Mouse (Mus musculus) lung, embryonic 16.5 days (tissue): Measurements from ENCODE around the gene Cebpa. TPM values are rescaled to one million over a fixed set of nuclear protein-coding genes. Genes with fewer than 3 reads are reported as not detected.

ENCODE experiments used
- ATAC-seq: fragments of 200-750 bp; cut with Nextera tagmentation; 2 replicates; pipeline ENCODE4 v1.8.0; 2017; ENCODE audit warnings: low read depth, mild to moderate bottlenecking, moderate library complexity
- H3K27ac ChIP-seq: fragments of 300-500 bp; sonication (generic); 2 replicates; pipeline ENCODE4 v1.5.1; 2014; ENCODE audit warnings: mild to moderate bottlenecking, control low read depth, low read length
- H3K27me3 ChIP-seq: fragments of 300-500 bp; sonication (generic); 2 replicates; pipeline ENCODE4 v1.6.1; 2014; ENCODE audit warnings: low read depth, low read length, mixed read lengths; ENCODE audit not compliant: control insufficient read depth, insufficient read depth
- H3K36me3 ChIP-seq: fragments of 300-500 bp; sonication (generic); 2 replicates; pipeline ENCODE4 v1.6.1; 2014; ENCODE audit warnings: low read length; ENCODE audit not compliant: control insufficient read depth, insufficient read depth
- H3K4me1 ChIP-seq: fragments of 300-500 bp; sonication (generic); replicated peaks from 2 replicates; pipeline ENCODE4 v1.6.1; 2014; ENCODE audit warnings: low read length, mixed read lengths; ENCODE audit not compliant: control insufficient read depth, insufficient read depth
- H3K4me2 ChIP-seq: fragments of 300-500 bp; sonication (generic); 2 replicates; pipeline ENCODE4 v1.6.1; 2014; ENCODE audit warnings: low read depth, low read length, control low read depth
- H3K4me3 ChIP-seq: fragments of 300-500 bp; sonication (generic); 2 replicates; pipeline ENCODE4 v1.5.1; 2014; ENCODE audit warnings: mild to moderate bottlenecking, low read length, control low read depth
- H3K9ac ChIP-seq: fragments of 300-500 bp; sonication (generic); 2 replicates; pipeline ENCODE4 v1.6.1; 2014; ENCODE audit warnings: low read length, control low read depth
- H3K9me3 ChIP-seq: fragments of 300-500 bp; sonication (generic); 2 replicates; pipeline ENCODE4 v1.6.1; 2016; ENCODE audit warnings: low read length; ENCODE audit not compliant: control insufficient read depth
- WGBS: fragments of 180-500 bp; shearing (Covaris S2); extraction: QIAGEN DNeasy Blood & Tissue Kit; methylation state at CpG from one replicate; pipeline ENCODE4 v1.1.7; 2014; 5-methylcytosine and 5-hydroxymethylcytosine counted together
- polyA plus RNA-seq: library from polyadenylated mRNA; unstranded; fragments of >200 nt; fragmentation: Nextera tagmentation; extraction: Ambion mirVana; gene quantifications from 2 replicates; pipeline ENCODE4 v1.2.1, GENCODE M21; 2015

Cebpa gene
- 7.5 and 9.4 TPM in 2 replicates for polyA plus RNA-seq

DNA sequence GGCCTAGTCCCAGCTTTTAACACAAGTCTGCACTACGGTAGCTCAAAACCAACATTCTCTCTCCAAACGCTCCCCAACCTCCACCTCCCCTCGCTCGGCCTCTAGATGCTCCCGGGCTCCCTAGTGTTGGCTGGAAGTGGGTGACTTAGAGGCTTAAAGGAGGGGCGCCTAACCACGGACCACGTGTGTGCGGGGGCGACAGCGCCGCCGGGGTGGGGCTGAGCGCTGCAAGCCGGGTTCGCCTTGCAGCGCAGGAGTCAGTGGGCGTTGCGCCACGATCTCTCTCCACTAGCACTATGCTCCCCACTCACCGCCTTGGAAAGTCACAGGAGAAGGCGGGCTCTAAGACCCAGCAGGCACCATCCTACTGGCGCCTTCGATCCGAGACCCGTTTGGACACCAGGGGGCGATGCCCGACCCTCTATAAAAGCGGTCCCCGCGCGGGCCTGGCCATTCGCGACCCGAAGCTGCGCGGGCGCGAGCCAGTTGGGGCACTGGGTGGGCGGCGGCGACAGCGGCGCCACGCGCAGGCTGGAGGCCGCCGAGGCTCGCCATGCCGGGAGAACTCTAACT lies at the start of gene Cebpa:
Cebpa (plus strand) TSS at position 453 of the 573 bp plus-strand sequence.
- H3K4me2 ChIP-seq, result peak within 1 kb of the TSS; percentile 97
- H3K9me3 ChIP-seq, result no peaks in the 10 kb centered on the region
- peak; percentile 91 for ATAC-seq
- no peaks in the 10 kb centered on the region for H3K36me3 ChIP-seq
- under 1% methylated on average over 46 of the region's 50 CpGs for WGBS
- peak within 1 kb of the TSS; percentile 74 for H3K4me3 ChIP-seq
- peaks cover 30% of the 10 kb centered on the region for H3K4me1 ChIP-seq
- peak within 1 kb of the TSS; percentile 91 for H3K27ac ChIP-seq
- peaks cover 10% of the 10 kb centered on the region for H3K27me3 ChIP-seq
- peak within 1 kb of the TSS; percentile 79 for H3K9ac ChIP-seq

DNA sequence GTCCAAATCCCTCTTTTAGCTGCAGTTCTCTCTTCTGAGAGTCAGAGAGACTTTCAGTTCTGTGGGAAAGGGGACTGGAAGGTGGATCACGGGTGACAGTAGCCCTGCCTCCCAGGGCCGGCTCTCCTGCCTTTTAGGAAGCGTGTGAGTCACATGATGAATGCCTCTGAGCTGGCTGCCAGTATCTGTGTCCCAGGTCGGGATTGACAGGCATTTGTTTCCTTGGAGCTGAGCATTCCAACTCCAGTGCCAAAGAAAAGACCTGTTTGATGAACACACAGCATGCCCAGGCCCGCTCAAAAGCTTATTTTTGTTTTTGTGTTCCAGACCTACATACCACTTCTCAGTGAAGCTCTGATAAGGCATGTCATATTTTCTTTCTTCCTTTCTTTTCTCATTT lies 42.4 kb upstream of the Cebpa start:
- 38% methylated on average over 5 of the region's 5 CpGs for WGBS
- ATAC-seq, result no peak
- H3K9ac ChIP-seq, result no peak overlapping the region
- no peak overlapping the region for H3K27ac ChIP-seq
- no peak overlapping the region for H3K4me3 ChIP-seq
- H3K36me3 ChIP-seq, result no peaks in the 10 kb centered on the region
- H3K27me3 ChIP-seq, result no peaks in the 10 kb centered on the region
- H3K9me3 ChIP-seq, result no peaks in the 10 kb centered on the region
- H3K4me2 ChIP-seq, result no peak overlapping the region
- H3K4me1 ChIP-seq, result no peaks in the 10 kb centered on the region

DNA sequence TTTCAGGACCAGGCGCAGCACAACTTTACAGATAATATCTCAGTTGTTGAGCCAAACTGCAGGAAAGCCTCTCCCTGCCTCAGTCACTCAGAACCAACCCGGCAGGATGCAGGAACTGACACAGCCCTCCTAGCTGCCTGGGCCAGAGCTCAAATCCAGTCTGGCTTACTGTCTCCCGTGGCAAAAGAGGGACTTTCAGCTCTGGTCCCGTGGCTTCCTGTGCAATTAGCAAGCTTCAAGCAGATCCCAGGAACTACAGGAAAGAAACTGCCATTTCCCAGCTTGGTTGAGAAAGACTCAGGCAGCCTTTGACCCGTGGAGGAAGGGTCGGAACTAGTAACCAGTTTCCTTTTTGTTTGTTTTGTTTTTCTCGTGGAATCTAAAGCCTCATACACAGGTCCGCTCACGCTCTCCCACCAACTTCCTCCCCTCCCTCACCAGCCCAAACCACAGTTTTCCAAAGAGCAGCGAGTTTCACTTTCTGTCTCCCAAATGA lies 38.2 kb upstream of the Cebpa start:
- H3K27me3 ChIP-seq, result no peaks in the 10 kb centered on the region
- peak overlapping the region; percentile 14 for H3K4me3 ChIP-seq
- no peaks in the 10 kb centered on the region for H3K4me1 ChIP-seq
- no peaks in the 10 kb centered on the region for H3K9me3 ChIP-seq
- no peaks in the 10 kb centered on the region for H3K36me3 ChIP-seq
- WGBS, result 15% methylated on average over 10 of the region's 10 CpGs
- ATAC-seq, result peak; percentile 45; the same call in 1 of the 2 replicates
- H3K27ac ChIP-seq, result peak overlapping the region; percentile 56
- peak overlapping the region; percentile 22 for H3K4me2 ChIP-seq
- H3K9ac ChIP-seq, result peak overlapping the region; percentile 46

DNA sequence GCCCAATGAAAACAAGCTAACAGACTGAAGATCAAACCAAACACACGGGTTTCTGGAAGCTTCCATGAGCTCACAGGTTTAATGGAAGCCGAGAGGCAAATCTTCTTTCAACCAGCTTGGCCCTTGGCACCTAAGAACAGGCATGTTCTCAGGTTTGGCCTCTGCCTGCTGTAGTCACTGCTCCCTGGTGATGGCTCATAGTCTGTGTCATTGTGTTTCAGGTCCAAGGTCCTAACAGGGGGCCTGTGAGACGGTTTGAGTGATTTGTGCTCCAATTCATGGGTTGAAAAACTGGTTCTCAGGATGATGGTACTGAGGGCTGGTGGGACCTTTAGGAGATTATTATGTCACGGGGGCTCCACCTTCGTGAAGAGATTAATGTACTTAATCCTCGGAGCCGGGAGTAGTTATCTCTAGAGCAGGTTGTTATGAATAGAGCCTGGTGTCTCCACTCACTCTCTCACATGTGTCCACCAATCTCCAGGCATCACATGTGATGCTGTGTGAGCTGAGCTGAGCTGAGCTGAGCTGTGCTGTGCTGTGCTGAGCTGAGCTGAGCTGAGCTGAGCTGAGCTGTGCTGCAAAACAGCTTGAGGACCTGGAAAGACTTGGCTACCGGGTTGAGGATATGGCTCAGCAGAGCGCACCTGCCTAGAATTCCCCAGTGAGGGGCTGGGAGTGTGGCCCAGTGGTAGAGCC lies 37.5 kb upstream of the Cebpa start:
- Histone ChIP-seq H3K27me3 (no peaks in the 10 kb centered on the region), H3K4me1 (peaks cover 6% of the 10 kb centered on the region; the same call in 1 of the 2 replicates), H3K9ac (no peak overlapping the region), H3K36me3 (no peaks in the 10 kb centered on the region), H3K9me3 (no peaks in the 10 kb centered on the region), H3K4me2 (peak overlapping the region; percentile 22), H3K4me3 (0 out of 2 replicates have a peak overlapping the region, but pooled peaks have one; percentile 14), H3K27ac (peak overlapping the region; percentile 56)
- WGBS, result 62% methylated on average over 9 of the region's 9 CpGs
- ATAC-seq, result no peak

DNA sequence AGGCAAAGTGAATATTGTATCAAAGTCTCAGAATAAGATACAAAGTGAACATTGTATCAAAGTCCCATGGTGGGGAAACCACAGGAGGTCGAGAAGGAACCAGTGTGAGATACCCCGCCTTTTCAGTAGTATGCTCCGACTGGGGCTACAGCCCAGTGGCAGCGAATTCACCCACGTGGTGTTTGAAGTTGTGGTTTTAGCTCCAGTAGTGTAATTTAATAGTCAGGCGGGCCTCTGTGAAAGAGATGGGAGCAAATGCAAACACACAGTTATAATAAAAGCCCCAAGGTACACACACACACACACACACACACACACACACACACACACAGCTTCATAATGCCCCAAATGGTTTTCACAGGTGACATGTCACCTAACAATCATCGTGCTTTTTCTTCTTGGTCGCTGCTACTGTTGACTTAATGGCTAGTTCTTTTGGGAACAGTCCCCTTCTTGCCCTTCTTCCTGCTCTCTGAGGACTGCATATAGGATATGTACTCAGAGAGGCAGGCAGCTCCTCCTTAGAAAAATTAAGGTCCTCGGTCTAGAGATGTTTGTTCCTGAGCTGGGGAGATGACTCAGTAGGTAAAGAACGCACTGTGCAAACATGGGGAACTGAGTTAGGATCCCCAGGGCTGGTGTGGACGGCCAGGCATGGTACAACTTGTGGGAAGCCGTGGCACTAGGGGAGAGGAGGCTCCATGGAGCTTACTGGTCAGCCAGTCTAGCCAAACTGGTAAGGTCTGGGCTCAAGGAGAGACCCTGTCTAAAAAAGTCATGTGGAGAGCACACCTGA lies 34.3 kb upstream of the Cebpa start:
- H3K27me3 ChIP-seq, result no peaks in the 10 kb centered on the region
- H3K4me1 ChIP-seq, result peaks cover 8% of the 10 kb centered on the region; the same call in 1 of the 2 replicates
- H3K4me3 ChIP-seq, result no peak overlapping the region
- no peak overlapping the region for H3K4me2 ChIP-seq
- no peak overlapping the region for H3K9ac ChIP-seq
- ATAC-seq, result peak; percentile 77
- peak overlapping the region; percentile 6; the same call in 1 of the 2 replicates for H3K27ac ChIP-seq
- no peaks in the 10 kb centered on the region for H3K9me3 ChIP-seq
- H3K36me3 ChIP-seq, result no peaks in the 10 kb centered on the region
- WGBS, result 52% methylated on average over 12 of the region's 12 CpGs

DNA sequence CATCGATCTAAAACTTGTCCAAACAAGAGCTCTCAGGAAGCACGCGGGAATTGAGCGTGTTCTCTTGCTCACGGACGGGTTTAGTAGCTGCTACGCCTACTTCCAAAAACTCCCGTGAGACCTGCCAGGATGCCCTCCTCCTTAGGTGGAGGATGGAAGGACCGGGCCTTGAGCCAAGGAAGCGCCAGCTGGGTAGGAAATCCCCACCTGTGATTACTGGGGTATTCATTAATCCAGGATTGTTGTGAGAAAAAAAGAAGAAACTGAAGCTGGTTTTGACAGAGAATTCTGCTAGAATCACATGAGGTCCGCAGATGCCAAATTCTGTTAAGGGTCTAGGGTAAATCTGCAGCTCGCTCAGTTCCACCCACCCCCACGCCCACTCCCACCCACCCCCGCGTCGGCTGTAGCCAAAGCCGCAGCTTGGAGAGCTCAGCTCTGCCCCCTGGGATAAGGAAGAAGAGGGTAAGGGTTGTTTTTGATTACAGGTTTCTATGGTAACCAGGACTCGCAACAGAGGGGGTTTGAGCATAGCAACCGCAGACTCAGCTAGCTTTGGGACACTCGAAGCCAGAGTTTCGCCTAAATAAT lies 32.7 kb upstream of the Cebpa start:
- H3K27ac ChIP-seq, result no peak overlapping the region
- ATAC-seq, result peak; percentile 48; the same call in 1 of the 2 replicates
- H3K27me3 ChIP-seq, result no peaks in the 10 kb centered on the region
- H3K9ac ChIP-seq, result peak overlapping the region; percentile 32
- H3K4me1 ChIP-seq, result peaks cover 8% of the 10 kb centered on the region; the same call in 1 of the 2 replicates
- H3K4me2 ChIP-seq, result peak overlapping the region; percentile 53
- no peaks in the 10 kb centered on the region for H3K9me3 ChIP-seq
- 1% methylated on average over 21 of the region's 21 CpGs for WGBS
- H3K36me3 ChIP-seq, result no peaks in the 10 kb centered on the region
- H3K4me3 ChIP-seq, result peak overlapping the region; percentile 31

DNA sequence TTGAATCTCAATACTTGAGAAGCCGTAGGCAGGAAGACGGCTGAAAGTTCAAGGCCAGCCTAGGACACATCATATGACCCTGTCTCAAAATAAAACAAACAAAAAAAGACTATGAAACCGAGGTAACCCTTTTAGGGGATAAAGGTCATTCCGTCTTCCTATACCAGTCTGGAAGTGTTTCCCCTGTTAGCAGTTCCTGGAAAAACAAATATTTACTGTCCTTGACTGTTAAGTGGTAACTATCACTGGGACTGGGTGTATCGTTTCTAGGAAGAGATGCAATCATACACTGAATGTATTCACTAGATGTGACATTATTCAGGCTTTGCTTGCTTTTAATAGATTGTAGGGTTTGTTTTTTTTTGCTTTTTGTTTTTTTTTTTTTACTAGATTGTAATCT lies 28.5 kb upstream of the Cebpa start:
- 49% methylated on average over 5 of the region's 5 CpGs for whole genome bisulfite sequencing
- H3K4me2 ChIP-seq, result no peak overlapping the region
- peaks cover 8% of the 10 kb centered on the region; the same call in 1 of the 2 replicates for H3K4me1 ChIP-seq

DNA sequence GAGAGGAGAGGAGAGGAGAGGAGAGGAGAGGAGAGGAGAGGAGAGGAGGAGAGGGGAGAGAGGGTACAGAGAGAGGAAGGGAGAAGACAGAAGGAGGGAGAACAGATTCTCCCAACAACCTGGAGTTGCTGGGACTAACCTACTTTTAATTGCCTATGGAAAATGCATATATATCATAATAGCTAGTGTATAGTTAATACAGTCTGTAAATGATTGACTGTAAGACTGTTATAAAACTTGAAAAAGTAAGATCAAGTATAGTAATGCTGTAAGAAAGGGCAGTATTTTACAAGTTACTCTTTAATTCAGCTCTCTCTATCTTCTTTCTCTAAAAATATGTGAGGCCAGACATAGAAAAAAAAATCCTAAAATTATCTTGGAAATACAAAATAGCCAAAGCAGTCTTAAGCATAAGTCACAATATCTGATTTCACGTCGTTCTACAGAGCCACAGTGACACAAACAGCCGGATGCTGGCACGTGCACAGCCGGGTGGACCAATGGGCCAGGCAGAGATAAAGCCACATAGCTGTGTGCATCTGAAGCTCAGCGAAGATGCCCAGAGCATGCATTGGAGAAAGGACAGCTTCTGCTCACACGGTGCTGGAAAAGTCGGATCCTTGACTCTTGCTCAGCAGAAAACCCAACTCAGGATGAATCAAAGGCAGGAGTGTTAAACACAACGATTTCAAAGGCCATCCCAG lies 24.0 kb upstream of the Cebpa start:
- Histone ChIP-seq H3K27ac (no peak overlapping the region), H3K9me3 (no peaks in the 10 kb centered on the region), H3K36me3 (no peaks in the 10 kb centered on the region), H3K4me3 (no peak overlapping the region), H3K9ac (no peak overlapping the region), H3K27me3 (no peaks in the 10 kb centered on the region), H3K4me2 (no peak overlapping the region), H3K4me1 (no peaks in the 10 kb centered on the region)
- ATAC-seq, result no peak
- WGBS, result 62% methylated on average over 9 of the region's 9 CpGs

More for the DNA sequence above, 28.5 kb upstream of the Cebpa start:
- Histone ChIP-seq H3K9ac (no peak overlapping the region), H3K4me3 (no peak overlapping the region), H3K9me3 (no peaks in the 10 kb centered on the region), H3K36me3 (no peaks in the 10 kb centered on the region), H3K27me3 (no peaks in the 10 kb centered on the region), H3K27ac (no peak overlapping the region)
- no peak for ATAC-seq
